Mouse (Mus musculus) cerebellum, adult 18-20 months (tissue): ENCODE results near the gene Psma4.
A peak's percentile ranks its signal among the peaks of the same experiment; 100 is the strongest.
"Not testable (repeated sequence)": the region's sequence is repeated elsewhere in the genome, so short reads cannot be mapped to it uniquely, and the experiment has no call there.

Experiments
- DNase-seq, 2 experiments: peaks; one replicate each; pipeline ENCODE4 v3.0.0; 2021

Psma4 gene

DNA sequence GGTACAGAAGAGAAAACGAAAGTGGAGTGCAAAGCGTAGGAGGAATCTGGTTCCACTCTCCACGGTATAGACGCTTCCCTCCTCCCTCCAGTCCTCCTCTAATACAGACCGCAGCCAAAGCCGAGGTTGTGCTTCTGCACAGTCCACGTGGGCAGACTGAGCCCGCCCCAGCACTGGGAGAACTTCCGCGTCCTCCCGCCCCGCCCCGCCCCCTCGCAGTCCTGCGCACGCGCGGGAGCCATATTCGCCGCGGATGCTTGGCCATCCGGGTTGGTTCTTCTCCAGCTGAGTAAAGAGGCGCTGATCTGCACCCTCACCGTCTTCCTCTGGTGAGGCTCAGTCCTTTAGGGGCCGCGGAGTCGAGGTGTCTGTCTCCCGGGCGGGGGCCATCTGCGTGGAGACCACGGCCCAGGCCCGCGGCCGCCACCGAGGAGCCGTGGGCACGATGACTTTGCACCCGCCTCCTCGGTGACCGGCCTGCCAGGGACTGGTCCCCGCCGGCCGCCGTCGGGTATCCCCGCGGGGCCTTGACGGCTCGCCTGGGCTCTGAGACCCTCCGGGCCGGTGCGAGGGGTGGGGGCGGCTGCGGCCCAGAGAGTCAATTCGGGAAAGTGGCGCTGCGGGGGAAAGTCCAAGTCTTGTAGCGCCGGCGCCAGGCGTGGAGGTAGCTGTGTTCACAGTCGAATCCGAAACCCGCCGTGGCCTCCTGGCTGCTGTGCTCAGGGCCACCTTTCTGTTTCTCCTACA, at the start of gene Psma4, which contains the start of gene AY074887:
Gene Psma4, plus strand, starts transcription at position 216 of the 747 bp plus-strand sequence.
Gene AY074887, minus strand, starts transcription at position 424 of the 747 bp plus-strand sequence.
- DNase-seq = peak; percentile 90 to 93

DNA sequence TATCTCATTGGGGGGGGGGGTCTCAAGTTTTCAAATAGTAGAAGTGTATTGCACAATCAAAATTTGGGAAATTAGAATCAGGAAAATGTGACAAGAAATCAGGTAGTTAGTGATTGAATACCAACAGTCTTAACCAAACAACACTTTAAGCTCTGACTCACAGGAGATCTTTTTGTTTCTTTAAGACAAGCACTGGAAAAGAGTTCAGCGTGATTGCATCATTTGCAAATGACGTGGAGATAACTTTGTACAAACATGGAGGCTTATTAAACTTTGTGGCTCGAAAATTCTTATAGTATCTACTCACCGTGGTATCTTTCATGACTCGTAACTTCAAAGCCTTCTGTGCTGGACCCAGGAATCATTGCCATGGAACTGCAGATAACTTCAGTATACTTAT, 41.1 kb upstream of the Psma4 start:
- no peak for DNase-seq

DNA sequence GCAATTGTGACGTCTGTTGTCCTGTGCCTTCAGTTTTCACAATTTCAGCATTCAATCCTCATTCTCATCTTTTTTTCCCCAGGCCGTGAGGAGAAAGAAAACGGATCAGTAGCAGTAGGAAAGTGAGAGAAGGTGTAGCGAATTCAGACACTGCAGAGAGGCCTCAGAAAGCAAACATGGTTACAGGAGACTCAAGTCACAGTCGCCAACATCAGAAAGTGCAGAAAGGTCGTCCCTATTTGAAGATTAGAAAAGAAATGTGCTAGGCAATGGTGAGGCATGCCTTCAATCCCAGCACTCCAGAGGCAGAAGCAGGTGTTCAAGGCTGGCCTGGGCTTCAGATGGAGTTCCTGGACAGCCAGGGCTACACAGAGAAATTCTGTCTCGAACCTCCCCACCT, 35.0 kb upstream of the Psma4 start:
- no peak for DNase-seq

DNA sequence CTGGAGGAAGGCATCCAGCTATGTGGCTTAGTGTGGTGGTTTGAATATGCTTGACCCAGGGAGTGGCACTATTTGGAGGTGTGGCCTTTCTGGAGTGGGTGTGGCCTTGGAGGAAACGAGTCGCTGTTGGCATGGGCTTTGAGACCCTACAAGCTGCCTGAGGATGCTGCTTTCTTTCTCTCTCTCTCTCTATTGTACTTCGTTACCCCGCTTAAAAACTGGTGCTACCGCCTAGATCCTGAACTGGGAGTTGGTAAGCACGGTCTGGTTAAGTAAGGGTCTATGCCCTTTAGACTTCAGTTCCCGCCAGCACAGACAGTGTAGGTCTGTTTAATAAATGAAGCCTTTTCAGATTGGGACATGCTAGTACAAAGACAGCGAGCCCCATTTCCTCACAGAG, 34.2 kb upstream of the Psma4 start:
- DNase-seq = peak in 1 of 2 experiments; percentile 4

DNA sequence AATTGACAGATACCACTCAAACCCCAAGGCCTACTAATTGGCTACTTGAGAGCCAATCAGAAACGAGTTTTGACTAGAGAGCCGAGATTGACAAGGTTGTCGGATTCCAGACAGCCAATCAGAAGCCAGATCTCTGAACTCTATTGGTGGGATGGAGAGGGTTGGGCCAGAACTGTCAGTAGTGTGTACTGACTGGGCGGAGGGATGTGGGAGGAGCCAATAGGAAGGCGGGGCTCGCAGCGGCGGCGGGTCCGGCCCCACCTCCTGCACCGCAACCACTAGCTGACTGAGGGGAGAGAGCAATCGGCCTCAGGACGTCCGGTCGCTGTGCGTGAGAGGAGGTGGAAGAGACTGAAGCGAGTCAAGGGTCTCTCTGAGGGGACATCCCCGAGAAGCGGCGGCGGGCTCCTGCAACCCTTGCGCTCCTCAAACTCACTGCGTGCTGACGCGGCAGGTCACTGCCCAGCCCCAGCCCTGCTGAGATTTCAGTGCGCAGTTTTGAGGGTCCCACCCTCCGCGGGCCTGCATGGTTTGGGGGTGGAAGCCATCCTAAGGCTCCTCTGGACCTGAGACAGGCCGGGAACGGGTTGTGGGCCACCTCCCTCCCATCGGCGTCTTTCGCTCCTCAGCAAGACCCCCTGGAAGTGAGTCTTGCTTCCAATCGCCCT, 33.4 kb upstream of the Psma4 start, which contains the start of gene Hykk:
Gene Hykk, plus strand, starts transcription at position 274 of the 668 bp plus-strand sequence.
- DNase-seq = peak; percentile 87 to 97

DNA sequence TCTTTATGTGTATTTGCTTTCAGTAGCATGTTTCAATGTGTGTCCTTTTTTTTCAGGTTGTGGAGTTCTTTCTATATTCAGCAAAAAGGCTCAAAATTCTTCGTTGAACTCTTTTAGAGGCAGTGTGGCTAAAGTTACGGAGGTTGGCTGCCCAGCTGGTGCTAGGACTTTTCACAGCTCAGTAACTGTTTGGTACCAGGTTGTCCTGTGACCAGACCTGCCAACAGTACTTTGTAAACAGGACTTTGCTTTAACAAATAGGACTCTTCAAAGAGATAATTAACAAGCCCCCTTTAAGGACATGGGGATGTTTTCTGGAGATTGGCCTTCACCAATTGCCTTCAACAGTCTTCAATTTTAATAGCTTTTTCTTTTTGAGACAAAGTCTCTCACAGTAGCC, 32.4 kb upstream of the Psma4 start:
- no peak for DNase-seq

DNA sequence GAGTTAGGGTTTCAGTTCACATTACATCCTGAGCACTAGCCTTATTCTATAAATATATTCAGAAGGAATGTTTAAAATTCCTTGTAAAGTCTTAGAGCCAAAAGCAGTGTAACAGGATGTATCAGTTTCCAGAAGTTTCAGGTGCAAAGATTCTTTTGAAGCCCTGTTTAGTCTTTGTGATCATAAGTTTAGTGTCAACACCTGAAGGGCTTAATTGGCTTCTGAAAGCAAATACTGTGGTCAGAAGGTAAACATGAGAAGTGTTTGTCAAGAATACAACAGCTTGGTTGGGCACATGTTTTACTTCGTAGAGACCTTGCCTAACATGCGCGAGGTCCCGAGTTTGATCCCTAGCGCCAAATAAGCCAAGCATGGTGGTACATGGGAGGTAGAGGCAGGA, 31.8 kb upstream of the Psma4 start:
- no peak for DNase-seq

DNA sequence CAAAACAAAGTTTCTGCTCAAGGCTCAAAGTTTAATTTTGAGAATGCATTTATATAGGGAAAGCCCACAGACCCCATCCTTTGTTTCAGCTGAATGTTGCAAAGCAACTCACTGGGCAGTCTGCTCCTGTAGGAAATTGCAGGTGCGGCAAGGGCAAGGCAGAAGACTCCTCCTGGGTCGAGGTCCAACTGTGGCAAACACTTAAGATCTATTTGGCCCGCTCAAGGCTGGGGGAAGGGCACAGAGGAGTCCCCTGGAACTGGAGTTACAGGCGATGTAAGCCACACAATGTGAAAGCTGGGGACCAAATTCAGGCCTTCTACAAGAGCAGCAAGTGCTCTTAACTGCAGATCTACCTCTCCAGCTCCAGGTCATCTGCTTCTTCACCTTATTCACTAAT, 30.6 kb upstream of the Psma4 start:
- DNase-seq = no peak

DNA sequence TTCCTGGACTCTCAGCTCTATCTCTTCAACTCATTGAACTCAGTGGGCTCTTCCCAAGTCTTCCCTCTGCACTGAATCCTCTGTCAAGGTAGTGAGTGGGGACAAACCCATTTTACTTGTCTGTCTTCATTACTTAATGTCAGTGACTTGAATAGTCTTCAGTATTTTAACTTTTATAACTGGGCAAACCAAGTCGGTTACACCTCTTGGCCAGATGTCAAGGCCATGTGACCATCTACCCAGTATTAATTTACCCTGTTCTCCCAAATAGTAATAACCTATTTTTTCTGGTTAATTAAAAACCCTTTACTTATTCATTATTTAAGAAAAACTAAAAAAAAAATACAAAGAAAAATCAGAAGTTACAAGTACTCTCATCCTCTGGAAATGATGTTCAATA, 19.8 kb upstream of the Psma4 start:
- no peak for DNase-seq

DNA sequence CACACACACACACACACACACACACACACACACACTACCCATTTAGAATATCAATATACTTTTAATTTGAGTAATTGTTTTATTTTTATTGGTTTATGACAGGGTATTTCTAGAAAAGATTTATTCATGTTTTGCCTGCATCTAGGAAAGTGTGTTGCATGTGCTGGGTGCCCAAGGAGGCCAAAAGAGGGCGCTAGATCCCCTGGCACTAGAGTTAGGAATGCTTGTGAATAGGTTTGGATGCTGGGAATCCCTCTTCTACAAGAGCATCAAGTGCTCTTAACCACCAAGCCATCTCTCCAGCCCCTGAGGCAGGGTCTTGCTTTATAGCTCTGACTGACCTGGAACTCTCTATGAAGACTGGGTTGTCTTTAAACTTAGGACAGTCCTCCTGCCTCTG, 18.8 kb upstream of the Psma4 start:
- no peak for DNase-seq

DNA sequence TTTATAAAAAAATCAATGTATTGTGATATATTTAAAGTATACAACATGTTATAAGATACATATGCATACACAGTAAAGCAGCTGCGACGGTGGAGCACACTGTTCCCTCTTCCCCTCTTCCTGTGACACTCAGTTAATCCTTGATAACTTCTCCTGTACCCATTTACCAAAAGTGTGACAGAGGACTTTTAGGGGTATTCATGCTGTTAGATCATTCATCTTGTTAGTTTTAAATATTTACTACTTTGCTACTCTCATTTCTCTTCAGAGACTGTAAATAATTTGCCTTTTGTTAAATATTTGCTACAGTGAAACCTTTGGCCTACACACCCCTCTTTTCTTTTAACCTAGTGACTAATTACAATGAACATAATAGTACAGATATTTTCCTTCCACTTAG, 18.2 kb upstream of the Psma4 start:
- no peak for DNase-seq

DNA sequence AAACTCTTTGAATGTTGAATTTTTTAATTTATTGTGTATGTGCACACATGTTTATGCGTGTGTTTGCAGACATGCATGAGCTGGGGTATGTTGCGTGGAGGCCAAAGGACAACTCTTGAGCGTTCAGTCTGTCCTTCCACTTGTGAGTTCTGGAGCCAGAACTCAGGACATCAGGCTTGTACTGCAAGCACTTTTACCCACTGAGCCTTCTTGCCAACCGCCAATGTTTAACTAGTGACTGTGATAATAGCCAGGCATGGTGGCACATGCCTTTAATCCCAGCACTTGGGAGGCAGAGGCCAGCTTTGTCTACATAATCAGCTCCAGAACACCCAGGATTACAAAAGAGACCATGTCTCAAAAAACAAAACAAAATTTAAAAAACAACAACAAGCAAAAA, 8.5 kb upstream of the Psma4 start:
- no peak for DNase-seq

DNA sequence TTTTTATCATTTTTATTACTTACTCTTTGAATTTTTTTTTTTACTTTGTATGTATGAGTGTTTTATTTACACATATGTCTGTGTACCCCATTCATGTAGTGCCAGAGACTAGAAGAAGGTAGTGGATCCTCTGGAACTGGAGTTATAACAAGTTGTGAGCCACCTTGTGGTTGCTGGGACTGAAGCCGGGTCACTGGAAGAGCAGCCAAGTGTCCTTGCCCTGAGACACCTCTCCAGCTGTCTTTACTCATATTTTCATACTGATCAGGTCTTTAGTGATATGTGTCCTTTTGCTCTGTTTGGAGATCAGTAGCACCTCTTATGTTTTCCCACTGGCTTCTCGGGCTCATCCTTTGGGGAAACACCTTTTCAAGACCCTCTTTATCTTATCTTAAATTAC, 6.1 kb upstream of the Psma4 start:
- DNase-seq = no peak

DNA sequence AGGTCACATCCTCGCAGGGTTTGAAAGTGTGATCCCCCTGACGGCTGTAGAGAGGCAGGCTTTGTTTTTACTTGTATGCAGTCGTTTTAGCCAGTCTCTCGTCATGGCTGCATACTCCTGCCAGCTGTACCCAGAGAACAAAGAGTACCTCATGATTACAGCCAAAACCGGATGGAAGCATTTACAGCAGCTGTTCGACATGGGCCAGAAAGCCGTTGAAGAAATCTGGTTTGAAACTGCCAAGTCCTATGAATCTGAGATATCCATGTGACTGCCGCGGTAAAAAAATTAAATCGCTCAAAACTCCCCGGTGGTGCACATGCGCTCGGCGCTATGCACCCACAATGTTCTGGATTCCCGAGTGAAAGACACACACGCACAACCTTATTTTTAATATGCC, 4.3 kb upstream of the Psma4 start:
- DNase-seq = no peak

DNA sequence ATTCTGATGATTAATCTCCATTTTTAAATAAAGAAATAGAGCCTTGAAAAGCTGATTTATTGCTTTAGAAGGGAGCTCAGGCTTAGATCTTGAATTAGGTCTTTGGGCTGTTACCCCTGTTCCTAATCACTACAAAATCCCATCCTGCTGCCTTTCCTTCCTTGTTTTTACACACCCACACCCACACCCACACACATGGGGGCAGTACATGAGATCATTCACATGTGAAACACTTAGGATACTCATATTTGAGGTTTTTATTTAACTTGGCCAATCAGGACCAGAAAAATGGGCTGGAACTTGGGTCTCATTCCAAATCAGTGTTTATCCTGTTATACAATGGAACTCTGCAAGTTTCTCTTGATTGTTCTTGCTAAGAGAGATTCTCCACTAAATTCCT, 1.1 kb upstream of the Psma4 start:
- no peak for DNase-seq

DNA sequence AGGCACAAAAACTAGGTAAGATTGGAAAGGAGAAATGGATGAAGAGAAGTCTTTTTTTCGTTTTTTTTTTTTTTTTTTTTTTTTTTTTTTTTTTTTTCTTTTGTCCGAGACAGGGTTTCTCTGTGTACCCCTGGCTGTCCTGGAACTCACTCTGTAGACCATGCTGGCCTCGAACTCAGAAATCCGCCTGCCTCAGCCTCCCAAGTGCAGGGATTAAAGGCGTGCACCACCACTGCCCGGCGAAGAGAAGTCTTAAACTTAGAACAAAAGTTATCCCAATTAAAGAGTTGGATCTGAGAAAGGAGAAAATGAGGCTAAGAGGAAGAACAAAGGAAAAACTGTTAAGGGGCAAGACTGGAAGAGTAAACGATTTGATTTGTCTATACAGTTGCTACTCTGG, 428 bp upstream of the Psma4 start:
- DNase-seq = not testable (repeated sequence)

DNA sequence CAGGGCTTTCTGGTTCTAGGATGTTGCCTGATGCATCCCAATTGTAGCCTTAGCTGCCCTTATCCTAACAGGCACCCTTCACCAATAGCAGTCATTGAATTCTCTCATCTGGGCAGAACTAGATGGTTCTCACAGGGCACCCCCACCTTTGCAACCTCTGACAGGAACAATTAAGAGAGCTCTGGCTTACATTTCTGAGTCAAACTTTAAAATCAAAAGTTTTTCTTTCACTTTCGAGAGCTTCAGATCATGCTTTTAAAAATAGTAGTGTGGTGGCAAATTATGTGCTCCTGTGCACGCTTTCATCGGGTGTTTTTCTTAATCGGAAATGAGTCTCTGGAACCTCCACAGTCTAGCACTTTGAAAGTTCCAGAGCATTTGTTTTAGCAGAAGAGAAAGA, 10.5 kb downstream of the Psma4 start:
- DNase-seq = no peak

DNA sequence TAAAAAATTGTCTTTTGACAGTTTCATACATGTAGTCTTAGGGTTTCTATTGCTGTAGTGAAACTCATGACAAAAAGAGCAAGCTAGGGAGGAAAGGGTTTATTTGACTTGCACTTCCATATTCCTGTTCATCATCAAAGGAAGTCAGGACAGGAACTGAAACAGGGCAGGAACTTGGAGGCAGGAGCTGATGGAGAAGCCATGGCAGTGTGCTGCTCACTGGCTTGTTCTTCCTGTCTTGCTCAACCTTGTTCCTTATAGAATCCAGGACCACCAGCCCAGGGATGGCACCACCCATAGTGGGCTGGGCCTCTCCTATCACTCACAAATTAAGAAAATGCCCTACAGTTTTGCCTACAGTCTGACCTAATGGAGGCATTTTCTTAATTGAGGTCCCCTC, 13.1 kb downstream of the Psma4 start:
- DNase-seq = no peak

DNA sequence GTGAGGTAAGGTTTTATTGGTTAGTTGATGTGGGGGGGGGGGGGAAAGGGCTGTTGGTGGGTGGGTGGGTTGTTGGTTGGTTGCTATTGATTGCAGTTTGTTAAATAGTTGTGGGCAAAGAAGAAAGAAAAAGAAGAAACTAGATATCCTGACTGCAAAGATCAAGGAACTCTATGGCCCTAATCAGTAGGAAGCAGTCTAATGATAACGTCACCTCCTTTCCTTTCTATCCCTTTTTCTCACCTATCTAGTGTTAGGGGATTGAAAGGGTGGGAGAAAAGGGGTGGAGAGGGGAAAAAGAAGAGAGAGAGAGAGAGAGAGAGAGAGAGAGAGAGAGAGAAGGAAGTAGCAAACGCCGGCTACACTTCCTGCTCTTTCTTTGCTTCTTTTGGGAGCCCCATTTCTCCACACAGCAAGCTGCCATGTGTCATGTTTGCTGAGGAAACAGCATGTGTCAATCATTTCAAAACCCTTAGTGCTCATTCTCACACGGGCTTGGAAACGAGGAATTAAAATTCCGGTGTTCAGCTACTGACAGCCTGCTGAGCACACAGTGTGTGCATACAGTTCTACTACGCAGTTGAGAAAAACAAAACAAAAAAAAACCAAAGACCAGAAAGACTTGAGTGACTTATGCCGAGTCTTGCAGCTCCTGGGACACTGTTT, 19.5 kb downstream of the Psma4 start:
- DNase-seq = no peak

DNA sequence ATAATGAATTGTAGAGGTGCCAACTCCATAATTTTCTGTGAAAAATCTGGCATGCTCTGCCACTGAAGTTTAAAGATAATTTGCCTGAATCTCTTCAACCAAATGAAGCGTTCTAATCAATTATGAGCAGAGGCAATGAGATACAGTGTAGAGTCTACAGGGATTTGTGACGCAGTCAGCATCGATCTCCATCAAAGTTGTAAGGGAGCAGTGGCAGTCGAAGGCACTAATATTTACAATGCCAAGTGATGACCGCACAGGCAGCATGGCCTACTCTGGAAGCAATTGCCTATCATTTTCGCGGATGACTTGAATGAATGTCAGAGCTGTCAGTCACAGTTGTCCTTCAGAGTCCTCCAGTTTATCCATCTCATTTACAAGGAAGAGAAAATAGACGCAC, 30.1 kb downstream of the Psma4 start, which contains the start of gene Chrna5:
Gene Chrna5, plus strand, starts transcription at position 207 of the 400 bp plus-strand sequence.
- no peak for DNase-seq

DNA sequence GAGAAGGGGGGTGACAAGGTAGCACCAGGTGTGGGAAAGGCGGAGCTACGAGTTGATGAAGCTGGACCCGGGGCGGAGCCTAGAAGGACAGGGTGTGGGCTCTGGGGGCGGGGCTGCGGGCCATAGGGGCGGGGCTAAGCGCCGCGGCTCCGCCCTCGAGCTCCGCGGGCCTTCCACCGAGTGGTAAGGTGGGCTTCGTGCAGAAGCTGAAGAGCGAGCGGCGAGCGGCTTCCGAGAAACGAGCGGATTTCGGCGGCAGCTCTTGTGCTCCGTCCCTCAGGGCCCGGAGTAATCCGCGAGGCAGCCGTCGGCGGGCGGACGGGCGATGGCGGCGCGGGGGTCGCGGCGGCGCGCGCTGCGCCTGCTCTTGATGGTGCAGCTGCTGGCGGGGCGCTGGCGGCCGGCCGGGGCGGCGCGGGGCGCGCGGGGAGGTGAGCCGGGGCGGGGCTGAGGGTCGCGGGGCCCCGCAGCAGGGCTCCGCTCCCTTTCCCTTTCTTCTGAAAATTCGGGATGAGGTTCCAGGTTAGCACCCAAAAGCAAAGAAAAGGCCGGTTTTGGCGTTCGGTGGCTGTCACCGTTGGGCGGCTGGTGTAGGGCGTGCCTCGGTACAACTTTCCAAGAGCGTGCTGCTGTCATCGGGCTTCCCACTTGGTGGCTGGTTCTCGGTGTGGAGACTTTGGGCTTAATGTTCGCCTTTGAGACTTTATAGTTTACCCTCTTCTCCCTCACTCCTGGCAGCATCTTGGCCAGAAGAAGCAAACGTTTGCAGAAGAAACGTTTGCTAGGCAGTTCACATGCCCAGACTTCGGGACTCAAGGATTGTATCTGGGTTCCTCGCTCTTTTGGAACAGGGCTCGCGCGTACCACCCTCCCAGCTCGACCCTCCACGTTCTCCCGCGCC, 31.0 kb downstream of the Psma4 start:
- DNase-seq = peak; percentile 4 to 6

DNA sequence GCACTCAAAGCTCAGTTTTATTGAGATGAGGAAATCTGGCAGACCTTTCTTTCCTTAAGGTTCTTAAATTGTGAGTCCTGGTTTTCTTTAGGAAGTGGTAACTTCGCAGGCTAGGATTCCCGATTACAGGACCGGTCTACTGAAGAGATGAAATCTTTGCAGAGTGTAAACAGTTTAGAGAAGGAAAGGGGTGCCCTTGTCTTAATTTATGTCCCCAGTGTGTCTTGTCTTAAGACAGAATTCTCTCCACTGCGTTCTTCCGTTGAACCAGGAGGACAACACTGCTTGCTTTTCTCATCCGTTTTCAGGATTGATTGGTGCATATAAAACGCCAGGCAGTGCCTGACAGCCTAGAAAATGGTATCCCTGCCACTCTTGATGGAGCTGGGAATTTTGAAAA, 31.8 kb downstream of the Psma4 start:
- DNase-seq = no peak

DNA sequence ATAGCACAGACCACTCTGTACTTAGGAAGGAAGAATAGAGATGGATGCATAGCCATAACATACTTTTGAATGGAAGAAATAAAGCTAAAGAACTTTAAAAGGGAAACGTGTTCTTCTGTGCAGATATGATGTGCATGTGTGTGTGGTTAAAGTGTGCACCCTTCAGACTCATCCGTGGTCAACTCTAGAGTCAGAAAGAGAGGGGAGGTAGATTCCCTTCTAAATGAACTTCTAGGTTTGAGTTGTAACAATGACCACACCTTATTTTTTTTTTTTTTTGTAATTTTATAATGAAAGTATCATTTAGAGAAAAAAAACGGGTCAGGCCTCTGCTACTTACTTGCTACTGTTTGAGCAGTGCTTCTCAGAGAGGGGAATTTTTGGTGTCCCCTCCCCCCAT, 39.8 kb downstream of the Psma4 start:
- DNase-seq = no peak
